Mouse (Mus musculus) 3T3-L1 (cell line): ENCODE measurements around the gene Slc44a5.

Experiments
- DNase-seq: peaks from one replicate; pipeline ENCODE4 v3.0.0-alpha.2; 2015; ENCODE audit warnings: low read depth, low spot score

Slc44a5 gene

DNA sequence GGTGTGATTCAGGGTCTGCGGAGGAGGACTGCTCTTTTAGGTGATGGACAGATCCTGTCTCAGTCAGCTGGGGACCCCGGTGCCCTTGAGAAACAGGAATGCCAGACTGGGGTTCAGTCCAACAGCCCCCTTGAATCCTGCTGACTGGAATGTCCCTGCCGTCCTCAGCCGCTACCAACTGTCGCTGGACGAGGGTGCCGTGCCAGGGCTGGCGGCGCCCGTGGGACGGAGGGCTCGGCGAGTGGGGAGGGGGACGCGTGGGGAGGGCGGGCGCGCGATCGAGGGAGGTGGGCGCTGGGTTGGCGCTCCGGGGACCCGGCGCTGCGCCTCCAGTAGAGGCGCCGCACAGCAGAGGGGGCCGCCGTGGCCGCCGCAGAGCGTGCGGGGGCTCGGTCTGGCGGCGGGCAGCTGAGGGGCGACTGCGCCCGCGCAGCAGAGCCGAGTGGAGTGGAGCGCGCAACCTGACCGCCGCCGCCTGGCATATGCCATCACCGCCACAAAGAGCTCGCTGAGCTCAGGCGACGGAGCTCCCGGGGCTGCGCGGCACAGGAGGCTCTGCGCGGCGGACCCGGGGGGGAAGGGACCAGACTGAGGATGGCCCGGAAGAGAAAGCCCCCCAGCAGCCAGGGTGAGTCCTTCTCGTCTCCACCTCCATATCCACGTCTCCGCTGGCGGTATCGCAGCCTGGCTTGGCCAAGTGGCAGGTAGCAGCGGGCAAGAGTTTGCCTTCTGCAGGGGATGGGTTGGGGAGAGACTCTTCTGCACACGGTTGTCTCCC is at the start of gene Slc44a5:
Gene Slc44a5, plus strand, starts transcription at position 266 of the 778 bp plus-strand sequence.
- no peak for DNase-seq

DNA sequence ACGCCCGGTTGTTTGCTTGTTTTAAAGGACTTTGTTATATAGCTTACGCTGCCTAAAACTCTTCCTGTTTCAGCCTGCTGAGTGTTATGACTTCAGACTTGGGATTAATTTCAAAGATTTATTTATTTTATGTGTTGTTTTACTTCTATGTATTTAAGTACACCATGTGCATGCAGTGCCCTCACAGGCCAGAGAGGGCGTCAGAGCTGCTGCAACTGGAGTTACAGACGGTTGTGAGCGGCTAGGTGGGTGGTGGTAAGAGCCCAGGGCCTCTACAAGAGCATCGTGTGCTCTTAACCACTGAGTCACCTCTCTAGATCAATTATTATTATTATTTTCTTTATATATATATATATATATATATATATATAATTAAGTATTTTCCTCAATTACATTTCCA is 46.9 kb upstream of the Slc44a5 start:
- peak; percentile 15 for DNase-seq

DNA sequence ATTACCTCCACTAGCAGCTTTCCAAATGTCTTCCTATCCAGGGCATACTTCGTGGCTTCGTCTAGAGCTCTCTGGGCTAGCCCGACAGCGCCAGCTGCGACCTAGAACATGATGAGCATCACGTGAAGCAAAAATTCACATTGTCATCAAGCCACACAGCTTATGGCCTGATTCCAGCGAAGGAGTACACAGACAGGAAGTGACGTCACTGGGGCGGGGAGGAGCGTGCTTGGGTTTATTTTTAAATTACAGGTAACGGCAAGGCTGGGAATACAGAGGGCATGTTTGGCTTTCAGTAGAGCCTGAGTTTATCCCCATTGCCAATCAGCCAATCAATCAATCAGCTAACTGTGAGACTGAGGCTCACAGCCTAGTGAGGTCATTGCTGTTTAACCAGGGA is 43.7 kb upstream of the Slc44a5 start:
- no peak for DNase-seq

DNA sequence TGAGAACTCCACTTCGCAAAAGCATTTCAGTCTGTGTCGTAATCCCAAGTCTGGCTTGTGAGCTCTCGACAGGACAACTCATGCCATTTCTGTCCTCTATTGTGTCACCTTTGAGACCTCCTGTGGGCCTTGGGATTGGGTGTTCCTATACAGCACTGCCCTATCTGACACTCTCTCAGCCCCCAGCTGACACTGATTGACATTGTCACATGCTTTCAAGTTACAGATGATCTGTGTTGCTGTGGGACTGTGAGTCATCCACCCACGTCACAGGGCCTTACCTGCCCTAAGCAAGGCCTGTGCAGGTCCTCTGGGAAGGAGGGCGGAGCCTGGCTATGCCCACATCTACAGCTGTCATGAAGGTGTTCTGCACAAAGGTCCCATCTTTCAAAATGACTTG is 40.8 kb upstream of the Slc44a5 start:
- DNase-seq: no peak

DNA sequence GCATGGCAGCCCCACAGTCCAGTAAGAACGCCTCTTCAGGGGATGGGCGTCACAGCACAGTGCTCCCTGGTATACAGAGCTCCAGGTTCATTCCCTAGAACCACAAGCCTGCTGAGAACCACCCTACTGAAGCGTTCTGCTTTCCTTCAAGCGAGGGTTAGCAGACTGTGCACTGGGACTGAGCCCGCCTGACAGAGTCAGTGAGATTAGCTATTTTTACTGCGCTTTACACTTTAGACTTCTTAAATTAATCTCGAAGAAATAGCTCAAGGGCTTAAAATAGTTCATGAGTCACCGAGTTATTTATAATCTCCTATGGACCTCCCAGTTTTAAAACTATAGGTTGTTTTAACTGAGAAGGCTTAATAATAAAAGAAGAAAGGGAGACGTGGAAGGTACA is 37.4 kb upstream of the Slc44a5 start:
- no peak for DNase-seq

DNA sequence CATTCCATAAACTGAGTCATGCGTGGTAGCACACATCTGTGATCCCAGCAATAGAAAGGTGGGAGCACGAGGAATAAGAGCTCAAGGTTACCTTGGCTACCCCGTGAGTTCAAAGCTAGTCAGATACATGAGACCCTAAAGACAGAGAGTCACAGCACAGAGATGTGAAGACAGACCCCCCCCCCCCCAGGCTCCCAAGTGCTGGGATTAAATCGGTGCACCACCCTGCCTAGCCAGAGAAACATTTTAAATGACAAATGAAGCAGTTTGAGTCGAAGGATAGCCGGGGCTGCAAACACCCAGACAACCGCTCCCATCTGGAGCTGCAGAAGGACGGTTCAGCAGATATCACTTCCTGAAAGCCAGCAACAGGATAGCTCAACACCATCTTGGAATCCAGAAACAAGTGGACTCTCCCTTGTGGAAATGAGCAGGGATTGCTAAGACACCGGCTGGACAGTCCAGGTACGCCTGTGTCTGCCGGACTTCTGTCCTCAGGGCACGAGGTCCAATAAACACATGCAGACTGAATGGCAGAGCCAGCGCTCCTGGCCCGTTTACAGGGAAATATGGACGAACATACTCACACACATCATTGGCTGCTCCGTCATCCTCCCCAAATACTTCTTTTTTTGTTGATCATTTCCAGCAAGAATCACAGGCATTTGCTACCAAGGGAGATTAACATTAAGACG is 36.0 kb upstream of the Slc44a5 start:
- DNase-seq: no peak

DNA sequence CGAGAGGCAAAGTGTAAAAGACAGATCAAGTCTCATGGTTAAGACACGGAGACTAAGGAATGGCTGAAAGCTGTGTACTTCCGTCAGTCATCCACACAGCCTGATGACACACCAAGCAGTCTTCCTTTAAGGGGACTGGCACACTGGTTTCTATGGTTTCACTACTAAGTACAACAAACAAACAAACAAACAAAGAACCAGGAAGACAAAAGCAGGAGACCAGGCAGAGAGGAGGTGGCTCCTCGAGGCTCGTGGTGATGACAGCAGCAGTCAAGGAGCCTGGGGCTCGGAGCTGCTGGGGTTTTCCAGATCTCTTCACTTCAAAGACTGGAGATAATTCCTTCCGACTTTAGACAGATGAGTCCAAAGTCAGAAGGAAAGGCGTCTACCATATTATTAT is 33.2 kb upstream of the Slc44a5 start:
- DNase-seq: no peak

DNA sequence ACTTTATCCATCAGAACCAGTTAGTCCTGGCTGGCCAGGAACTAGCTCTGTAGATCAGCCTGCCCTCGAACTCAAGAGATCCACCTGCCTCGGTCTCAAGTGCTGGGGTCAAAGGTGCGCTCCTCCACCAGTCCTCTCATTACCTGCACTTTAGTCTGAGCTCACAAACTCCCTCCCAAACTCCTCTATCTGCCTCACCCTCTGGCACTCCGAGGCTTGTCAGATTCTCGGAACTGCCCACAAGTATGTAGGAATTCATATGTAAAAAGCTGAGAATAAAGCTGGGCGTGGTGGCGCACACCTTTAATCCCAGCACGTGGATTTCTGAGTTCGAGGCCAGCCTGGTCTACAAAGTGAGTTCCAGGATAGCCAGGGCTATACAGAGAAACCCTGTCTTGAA is 32.8 kb upstream of the Slc44a5 start:
- DNase-seq: no peak

DNA sequence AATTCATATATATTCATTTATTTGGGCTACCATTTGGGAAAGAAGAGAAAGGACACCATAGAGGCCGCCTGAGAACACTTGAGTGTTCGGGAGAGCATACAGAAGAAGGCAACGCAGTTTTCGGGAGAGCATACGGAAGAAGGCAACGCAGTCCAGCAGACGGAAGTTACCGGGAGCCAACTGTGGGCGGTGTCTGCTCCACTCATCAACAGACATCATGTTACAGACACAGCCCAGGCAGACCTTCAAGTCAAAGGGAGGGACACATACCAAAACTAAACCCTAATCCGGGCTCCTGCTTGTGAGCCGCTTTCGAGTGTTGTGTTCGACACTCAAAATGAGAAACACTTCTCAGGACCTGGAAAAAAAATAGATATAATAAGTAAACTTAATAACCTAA is 31.6 kb upstream of the Slc44a5 start:
- no peak for DNase-seq

DNA sequence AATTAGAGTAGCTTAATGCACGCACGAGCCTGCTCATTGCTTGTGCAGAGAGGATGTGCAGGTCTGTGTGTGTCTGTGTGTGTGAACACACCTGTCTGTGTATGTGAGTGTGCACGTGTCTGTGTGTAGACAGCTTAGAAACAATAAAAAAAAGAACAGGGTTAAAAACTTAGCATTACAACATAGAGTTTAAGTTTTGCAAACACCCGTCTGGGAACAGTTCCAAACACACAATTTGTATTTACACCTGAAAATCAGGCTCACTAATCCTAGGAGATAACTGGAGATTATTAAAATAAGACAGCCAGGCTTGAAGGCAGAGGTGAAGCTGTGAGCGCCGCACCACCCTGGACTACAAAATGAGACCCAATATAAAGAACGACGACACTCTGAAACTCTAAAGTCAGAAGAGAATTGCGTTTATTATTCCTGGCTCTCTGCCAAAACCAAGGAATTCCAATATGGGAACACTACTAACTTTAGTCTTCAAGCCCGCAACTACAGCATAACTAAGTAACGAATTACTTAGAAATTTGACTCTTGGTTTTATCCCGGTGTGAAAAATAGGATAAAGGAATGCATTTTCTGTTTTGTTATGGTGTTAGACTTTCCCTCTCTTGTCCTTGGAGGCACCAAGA is 30.1 kb upstream of the Slc44a5 start:
- DNase-seq: peak; percentile 77

DNA sequence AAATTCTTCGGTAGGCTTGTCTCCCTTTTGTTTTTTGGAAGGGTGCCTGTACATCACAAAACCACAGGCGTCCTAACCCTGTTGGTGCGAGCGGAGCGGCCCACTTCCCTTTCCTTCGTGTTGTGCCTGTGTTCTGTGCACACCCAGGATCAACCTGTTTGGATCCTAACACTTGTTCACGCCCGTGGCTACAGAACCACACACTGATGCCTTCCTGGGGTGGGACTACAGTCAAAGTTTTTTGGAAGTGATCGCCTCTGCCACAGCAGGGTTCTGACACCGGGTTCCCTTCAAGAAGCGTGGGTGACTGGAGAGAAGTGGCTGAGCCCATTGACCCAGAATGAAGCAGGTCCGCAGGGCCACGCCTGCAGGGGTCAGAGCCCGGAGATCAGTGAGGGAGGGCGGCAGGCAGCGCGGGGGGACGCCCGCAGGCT is 29.3 kb upstream of the Slc44a5 start:
- peak; percentile 63 for DNase-seq

DNA sequence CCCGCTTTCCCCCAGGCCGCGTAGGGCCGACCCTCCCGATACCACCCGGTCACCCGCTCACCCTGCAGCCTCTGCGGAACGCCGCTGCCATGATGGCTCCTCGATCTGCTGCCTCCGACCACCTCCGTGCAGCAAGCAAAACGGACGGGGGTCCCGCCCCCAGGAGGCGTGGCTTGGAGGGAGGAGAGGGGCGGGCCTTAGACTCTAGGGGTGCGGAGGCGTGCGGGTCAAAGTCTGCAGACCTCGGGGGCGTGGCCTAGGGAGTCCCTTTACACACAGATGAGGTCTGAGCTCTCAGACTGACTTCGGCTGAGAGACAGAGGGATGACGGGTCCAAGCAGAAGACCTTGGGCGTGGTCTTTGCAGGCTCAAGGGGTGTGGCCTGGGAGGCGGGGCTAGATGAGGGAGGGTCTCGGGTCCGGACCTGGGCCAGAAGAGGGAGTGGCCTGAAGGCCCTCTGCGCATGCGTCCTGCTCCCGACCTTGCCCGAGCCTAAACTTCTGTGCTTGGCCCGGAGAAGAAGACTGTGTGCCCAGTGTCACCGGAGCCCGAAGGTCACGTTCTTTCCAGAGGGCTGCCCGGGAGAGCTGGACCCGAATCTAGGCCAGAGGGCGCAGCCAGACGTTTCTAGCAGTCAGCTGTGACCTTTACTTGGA is 28.8 kb upstream of the Slc44a5 start, which contains the start of gene Acadm:
Gene Acadm, minus strand, starts transcription at position 298 of the 656 bp plus-strand sequence.
- peak; percentile 99 for DNase-seq

DNA sequence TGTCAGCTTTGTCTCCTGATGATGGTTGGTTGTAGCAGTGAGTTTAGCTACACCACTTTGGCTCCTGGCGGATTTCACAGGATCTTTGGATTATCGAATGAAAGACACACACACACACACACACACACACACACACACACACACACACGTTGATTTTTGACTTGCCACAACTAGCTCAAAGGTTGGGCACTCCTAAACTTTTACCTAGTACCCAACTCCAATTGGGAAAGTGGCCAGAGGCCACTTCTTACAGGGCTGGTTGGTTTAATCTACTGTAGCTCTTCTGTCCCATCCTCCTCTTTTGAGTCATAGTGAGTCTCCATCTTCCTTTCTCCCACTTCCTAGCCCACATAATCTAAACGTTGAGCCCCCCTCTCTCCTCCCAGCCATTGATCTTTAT is 26.0 kb upstream of the Slc44a5 start:
- DNase-seq: no peak

DNA sequence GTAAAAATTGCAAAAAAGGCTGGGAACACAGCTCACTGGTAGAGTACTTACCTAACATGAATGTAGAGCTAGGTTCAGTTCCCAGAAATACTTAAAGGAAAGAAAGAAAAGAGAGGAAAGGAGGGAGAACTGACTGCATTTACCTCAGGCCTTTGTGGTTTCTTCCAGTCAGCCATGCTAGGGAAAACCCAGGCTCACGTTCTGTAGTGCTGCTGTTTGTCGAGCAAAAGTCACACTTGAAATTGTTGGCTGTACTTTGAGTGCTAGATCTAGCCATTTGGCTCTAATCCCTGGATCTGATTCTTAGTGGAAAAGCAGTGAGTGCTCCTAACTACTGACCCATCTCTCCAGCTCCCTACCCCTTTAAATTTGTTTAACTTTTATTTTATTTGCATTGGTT is 25.1 kb upstream of the Slc44a5 start:
- DNase-seq: no peak

DNA sequence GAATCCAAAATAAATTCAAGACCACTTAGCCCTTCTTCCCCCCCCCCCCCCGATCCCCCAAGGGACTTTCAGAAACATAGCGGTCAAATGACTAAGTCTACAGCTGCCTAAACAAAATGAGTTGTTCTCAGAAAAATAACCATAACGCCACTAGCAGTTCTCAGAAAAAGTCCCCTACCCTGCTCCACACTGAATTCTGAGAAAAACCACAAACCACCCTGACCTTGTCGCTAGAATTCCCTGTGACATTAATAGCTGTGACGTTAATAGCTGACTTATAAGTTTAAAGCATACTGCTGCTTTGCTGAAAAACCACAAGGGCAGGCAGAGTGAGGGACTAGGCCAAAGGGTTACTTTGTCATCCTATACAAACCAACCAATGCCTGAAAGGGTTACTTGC is 15.3 kb upstream of the Slc44a5 start:
- DNase-seq: peak; percentile 10

DNA sequence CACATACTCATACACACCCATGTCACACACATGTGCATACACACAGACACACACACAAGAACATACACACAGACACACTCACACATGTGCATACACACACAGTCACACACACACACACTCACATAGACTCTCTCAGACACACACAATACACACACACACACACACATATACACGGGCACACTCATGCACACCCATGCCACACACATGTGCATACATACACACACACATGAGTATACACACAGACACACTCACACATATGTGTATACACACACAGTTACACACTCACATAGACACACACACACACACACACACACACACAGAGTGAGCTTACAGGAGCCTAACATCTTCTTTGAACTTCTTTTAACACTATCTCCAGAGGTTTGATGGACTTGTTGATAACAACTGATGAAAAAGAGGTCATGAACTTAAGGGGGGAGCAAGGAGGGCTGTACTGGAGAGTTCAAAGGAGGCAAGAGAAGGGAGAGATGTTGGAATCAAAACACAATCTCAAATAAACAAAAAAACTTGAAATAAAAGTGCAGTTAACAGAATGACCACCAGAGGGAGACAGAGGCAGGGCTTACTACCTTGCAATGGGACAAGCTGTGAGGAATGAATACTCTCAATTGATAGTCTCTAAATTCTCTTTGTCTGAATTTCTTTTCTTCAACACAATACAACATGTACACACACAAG is 14.1 kb upstream of the Slc44a5 start:
- peak; percentile 75 for DNase-seq

DNA sequence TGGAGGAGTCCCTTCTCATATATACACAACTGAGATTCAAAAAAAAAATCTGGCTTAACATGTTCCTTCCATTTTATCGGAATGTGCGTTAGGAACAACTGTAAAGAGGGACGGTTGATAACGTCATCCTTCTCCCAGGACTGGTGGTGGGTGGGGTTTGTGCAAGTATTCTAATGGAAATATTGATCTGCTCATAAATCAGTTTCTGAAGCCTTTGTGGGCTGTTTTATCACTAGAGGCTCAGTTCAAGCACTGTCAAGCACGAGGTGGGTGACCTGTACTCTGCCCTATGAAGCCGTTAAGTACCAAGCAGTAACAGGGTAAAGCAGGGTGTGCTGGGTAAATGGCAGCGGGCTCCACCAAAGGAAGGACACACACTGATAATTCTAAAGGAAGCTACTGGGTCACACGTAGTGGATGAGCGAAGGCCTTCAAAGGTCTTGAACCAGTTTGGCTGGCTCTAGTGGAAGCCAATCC is 13.5 kb upstream of the Slc44a5 start:
- no peak for DNase-seq

DNA sequence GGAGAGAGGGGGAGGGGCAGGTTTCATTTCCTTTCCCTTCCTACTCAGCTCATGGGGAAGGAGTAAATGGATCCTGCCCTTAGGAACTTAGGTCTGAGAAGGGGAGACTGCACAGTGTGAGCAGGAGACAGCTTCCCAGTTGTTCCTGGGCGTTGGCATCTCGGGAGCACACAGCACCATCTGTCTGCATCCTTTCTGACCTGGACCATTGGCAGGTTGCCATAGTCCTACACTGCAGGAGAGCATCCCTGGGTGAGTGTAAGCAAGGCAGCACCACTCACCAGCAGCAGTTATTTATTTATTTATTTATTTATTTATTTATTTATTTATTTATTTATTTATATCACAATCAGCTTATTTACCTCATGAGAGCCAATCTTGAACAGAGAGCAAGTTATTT is 12.4 kb upstream of the Slc44a5 start:
- DNase-seq: no peak

DNA sequence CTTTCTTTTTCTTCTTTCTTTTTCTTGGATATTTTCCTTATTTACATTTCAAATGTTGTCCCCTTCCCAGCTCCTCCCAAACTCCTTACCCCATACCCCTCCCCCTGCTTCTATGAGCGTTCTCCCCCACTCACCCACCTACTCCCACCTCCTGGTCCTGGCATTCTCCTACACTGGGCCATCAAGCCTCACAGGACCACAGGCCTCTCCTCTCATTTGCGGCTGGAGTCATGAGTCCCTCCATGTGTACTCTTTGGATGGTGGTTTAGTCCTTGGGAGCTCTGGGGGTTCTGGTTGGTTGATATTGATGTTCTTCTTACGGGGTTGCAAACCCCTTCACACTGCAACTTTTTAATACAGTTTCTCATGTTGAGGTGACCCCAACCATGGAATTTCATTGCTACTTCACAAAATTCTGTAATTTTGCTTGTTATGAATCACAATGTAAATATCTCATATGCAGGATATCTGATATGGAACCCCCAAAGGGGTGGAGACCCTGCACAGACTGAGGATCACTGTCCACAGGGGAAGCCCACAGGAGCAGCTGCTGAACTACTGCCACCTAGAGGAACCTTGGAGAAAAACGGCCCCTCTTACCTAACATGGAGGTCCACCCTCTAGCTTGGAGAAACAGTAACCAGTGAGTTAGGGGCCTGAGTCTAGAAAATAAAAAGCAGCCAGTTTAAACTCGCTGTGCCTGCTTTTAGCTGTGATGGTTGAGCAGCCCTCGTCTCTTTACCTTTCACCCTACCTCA is 11.4 kb upstream of the Slc44a5 start:
- peak; percentile 33 for DNase-seq

DNA sequence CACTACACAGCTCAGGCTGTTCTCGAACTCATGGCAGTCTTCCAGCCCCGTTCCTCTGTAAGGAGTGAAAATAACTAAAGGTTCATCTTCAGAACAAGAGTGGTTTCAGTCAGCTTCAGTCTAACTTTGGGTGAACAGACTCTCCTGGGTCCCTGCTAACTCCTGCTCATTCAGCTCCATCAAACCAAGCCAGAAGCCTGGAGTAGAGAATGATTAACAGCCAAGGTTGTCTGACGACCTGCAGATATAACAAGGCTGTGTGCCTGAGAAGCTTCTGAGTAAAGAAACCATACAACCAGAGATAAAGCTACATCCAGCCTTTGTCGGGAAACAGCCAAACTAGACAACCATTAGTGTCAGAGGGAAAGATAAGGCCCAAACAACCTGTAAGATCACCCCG is 5.8 kb upstream of the Slc44a5 start:
- no peak for DNase-seq

DNA sequence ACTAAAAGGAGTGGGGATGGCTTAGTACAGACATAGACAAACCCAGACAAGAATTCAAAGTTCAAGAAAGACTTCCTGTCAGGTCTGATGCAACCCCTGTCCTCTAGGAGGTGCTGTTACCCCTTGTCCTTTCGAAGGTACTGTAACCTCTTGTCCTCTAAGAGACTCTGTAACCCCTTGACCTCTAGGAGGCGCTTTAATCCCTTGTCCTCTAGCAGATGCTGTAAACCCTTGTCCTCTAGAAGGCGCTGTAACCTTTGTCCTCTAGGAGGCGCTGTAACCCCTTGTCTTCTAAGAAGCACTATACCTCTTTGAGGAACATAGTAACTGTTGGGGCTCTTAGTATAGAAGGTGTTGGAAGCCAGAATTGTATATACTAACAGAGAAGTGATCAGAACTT is 4.7 kb upstream of the Slc44a5 start:
- peak; percentile 29 for DNase-seq
